Mouse (Mus musculus) CH12.LX (cell line): ENCODE results near the gene Ubxn7. TPM values are rescaled to one million over a fixed set of nuclear protein-coding genes. Genes with fewer than 3 reads are reported as not detected.
A peak's percentile ranks its signal among the peaks of the same experiment; 100 is the strongest.

Source experiments
- DNase-seq: peaks from one replicate; pipeline ENCODE4 v3.0.0-alpha.2; 2013; ENCODE audit errors: extremely low read depth
- H3K27ac ChIP-seq: 2 replicates; pipeline ENCODE4 v1.5.1; 2012; ENCODE audit warnings: low read depth, mild to moderate bottlenecking, control low read depth, moderate library complexity; ENCODE audit not compliant: insufficient read depth
- H3K27me3 ChIP-seq: replicated peaks from 2 replicates; pipeline ENCODE3; 2012; ENCODE audit warnings: inconsistent platforms
- H3K36me3 ChIP-seq, 2 experiments: replicated peaks in 1 of 2; 2 replicates each; pipeline versions ENCODE3 to v1.6.1; 2012; ENCODE audit warnings: inconsistent platforms in 1 of 2, low read length in 1 of 2, mild to moderate bottlenecking in 1 of 2, mixed read lengths in 1 of 2, moderate library complexity in 1 of 2; ENCODE audit not compliant: control insufficient read depth in 1 of 2, insufficient read depth in 1 of 2
- H3K4me1 ChIP-seq, 2 experiments: 2 replicates each; pipeline ENCODE4 v1.6.1; 2012; ENCODE audit warnings: inconsistent platforms in 1 of 2, moderate library complexity in 1 of 2; ENCODE audit not compliant: insufficient read depth in 2 of 2, control insufficient read depth in 1 of 2
- H3K4me2 ChIP-seq: 2 replicates; pipeline ENCODE4 v1.6.1; 2012; ENCODE audit warnings: low read depth, mild to moderate bottlenecking, control low read depth; ENCODE audit not compliant: poor library complexity, insufficient read depth, severe bottlenecking
- H3K4me3 ChIP-seq, 3 experiments: fragments of 150-350 bp in 1 of 3; sonication (generic) in 1 of 3; replicated peaks in 1 of 3; 2 replicates each; pipeline versions ENCODE3 to v1.5.1; 2011 to 2012; ENCODE audit warnings: low read depth in 2 of 3, low read length in 2 of 3, mild to moderate bottlenecking in 2 of 3, moderate library complexity in 2 of 3, control low read depth in 1 of 3, improper control_type of control experiment in 1 of 3, inconsistent platforms in 1 of 3, mixed read lengths in 1 of 3; ENCODE audit not compliant: poor library complexity in 1 of 3
- H3K79me2 ChIP-seq: replicated peaks from 2 replicates; pipeline ENCODE4 v1.6.1; 2012; ENCODE audit warnings: mild to moderate bottlenecking, moderate library complexity; ENCODE audit not compliant: control insufficient read depth, poor library complexity, insufficient read depth, severe bottlenecking; ENCODE audit errors: extremely low read depth
- H3K9ac ChIP-seq: 2 replicates; pipeline ENCODE4 v1.6.1; 2012; ENCODE audit warnings: low read depth, mild to moderate bottlenecking, control low read depth, moderate library complexity; ENCODE audit not compliant: insufficient read depth
- H3K9me3 ChIP-seq: replicated peaks from 2 replicates; pipeline ENCODE3; 2012; ENCODE audit warnings: low read length, inconsistent platforms, mixed read lengths
- CHD1 ChIP-seq: IDR thresholded peaks from 2 replicates; pipeline ENCODE4 v1.6.1; 2012; ENCODE audit warnings: low read depth, low read length, improper control_type of control experiment, inconsistent platforms
- CHD2 ChIP-seq: IDR thresholded peaks from 2 replicates; pipeline ENCODE4 v1.6.1; 2011; ENCODE audit warnings: low read length, improper control_type of control experiment
- CTCF ChIP-seq, 2 experiments: IDR thresholded peaks in 1 of 2; conservative IDR thresholded peaks in 1 of 2; 2 replicates each; pipeline ENCODE4 v1.5.1; 2011 to 2012; ENCODE audit warnings: low read depth in 2 of 2, low read length in 2 of 2, improper control_type of control experiment in 1 of 2, inconsistent platforms in 1 of 2, mild to moderate bottlenecking in 1 of 2, moderate library complexity in 1 of 2
- ETS1 ChIP-seq: conservative IDR thresholded peaks from 2 replicates; pipeline ENCODE4 v1.6.1; 2012; ENCODE audit warnings: low read depth, mild to moderate bottlenecking, inconsistent platforms, low read length, improper control_type of control experiment, moderate library complexity
- GABPA ChIP-seq: IDR thresholded peaks from 2 replicates; pipeline ENCODE4 v1.6.1; 2012; ENCODE audit warnings: low read depth, low read length, improper control_type of control experiment, inconsistent platforms; ENCODE audit not compliant: insufficient replicate concordance
- MAFK ChIP-seq: IDR thresholded peaks from 2 replicates; pipeline ENCODE4 v1.6.1; 2011; ENCODE audit warnings: low read length, improper control_type of control experiment; ENCODE audit not compliant: insufficient replicate concordance
- MEF2A ChIP-seq: IDR thresholded peaks from 2 replicates; pipeline ENCODE4 v1.6.1; 2014; ENCODE audit warnings: low read depth, mild to moderate bottlenecking, inconsistent platforms, low read length, improper control_type of control experiment, borderline replicate concordance
- MYC ChIP-seq: IDR thresholded peaks from 2 replicates; pipeline ENCODE4 v1.6.1; 2011; ENCODE audit warnings: low read depth, mild to moderate bottlenecking, improper control_type of control experiment, low read length
- NELFE ChIP-seq: IDR thresholded peaks from 2 replicates; pipeline ENCODE4 v1.6.1; 2011; ENCODE audit warnings: low read depth, low read length, improper control_type of control experiment
- POLR2A ChIP-seq: IDR thresholded peaks from 2 replicates; pipeline ENCODE4 v1.6.1; 2011; ENCODE audit warnings: low read depth, mild to moderate bottlenecking, improper control_type of control experiment, low read length
- POLR2AphosphoS2 ChIP-seq: IDR thresholded peaks from 2 replicates; pipeline ENCODE4 v1.6.1; 2011; ENCODE audit warnings: low read depth, low read length, improper control_type of control experiment
- RAD21 ChIP-seq: IDR thresholded peaks from 2 replicates; pipeline ENCODE4 v1.6.1; 2011; ENCODE audit warnings: low read depth, mild to moderate bottlenecking, low read length, improper control_type of control experiment, moderate library complexity
- RCOR1 ChIP-seq: conservative IDR thresholded peaks from 2 replicates; pipeline ENCODE4 v1.6.1; 2012; ENCODE audit warnings: low read depth, mild to moderate bottlenecking, inconsistent platforms, low read length, improper control_type of control experiment
- SIN3A ChIP-seq: IDR thresholded peaks from 2 replicates; pipeline ENCODE4 v1.6.1; 2012; ENCODE audit warnings: low read length, improper control_type of control experiment, inconsistent platforms
- SMC3 ChIP-seq: IDR thresholded peaks from 2 replicates; pipeline ENCODE4 v1.6.1; 2011; ENCODE audit warnings: low read depth, low read length, improper control_type of control experiment
- TBP ChIP-seq: conservative IDR thresholded peaks from 2 replicates; pipeline ENCODE4 v1.6.1; 2011; ENCODE audit warnings: low read depth, low read length, improper control_type of control experiment
- UBTF ChIP-seq: IDR thresholded peaks from 2 replicates; pipeline ENCODE4 v1.6.1; 2012; ENCODE audit warnings: low read depth, mild to moderate bottlenecking, inconsistent platforms, low read length, improper control_type of control experiment, moderate library complexity
- USF2 ChIP-seq: conservative IDR thresholded peaks from 2 replicates; pipeline ENCODE4 v1.6.1; 2011; ENCODE audit warnings: low read depth, low read length, improper control_type of control experiment
- ZC3H11A ChIP-seq: IDR thresholded peaks from 2 replicates; pipeline ENCODE4 v1.6.1; 2012; ENCODE audit warnings: low read depth, mild to moderate bottlenecking, inconsistent platforms, low read length, improper control_type of control experiment
- ZNF384 ChIP-seq: IDR thresholded peaks from 2 replicates; pipeline ENCODE4 v1.6.1; 2012; ENCODE audit warnings: low read depth, low read length, improper control_type of control experiment, inconsistent platforms
- dilution Hi-C: fragments of 300-500 bp; cut with MboI; formaldehyde crosslinking; loops from 2 replicates; pipeline ENCODE4 v1.14.3; 2020; ENCODE audit warnings: low sequenced_read_pairs; ENCODE audit not compliant: extremely low pct_unique_long_range_greater_than_20kb, extremely low pct_ligation_motif_present
- in situ Hi-C: fragments of 300-500 bp; cut with MboI; formaldehyde crosslinking; loops from 3 replicates; pipeline ENCODE4 v1.14.3; 2019; ENCODE audit warnings: low sequenced_read_pairs, low pct_ligation_motif_present, low pct_unique_long_range_greater_than_20kb, mixed read lengths
- polyA plus RNA-seq: library from polyadenylated mRNA; unstranded; fragments of >175 nt; gene quantifications from 2 replicates; pipeline ENCODE4 v1.2.1, GENCODE M21; 2012; ENCODE audit warnings: low read depth; ENCODE audit not compliant: insufficient read length
- total RNA-seq, 2 experiments: library from RNA; depleted of rRNA; stranded (reverse); fragments of 300-350 nt in 1 of 2; fragments of >200 nt in 1 of 2; gene quantifications; 2 replicates each; pipeline ENCODE4 v1.2.3; 2012 to 2014

The Ubxn7 gene
- total and polyA plus RNA-seq, 3 experiments: 25.7 to 32.8 (median 26.8) TPM

DNA sequence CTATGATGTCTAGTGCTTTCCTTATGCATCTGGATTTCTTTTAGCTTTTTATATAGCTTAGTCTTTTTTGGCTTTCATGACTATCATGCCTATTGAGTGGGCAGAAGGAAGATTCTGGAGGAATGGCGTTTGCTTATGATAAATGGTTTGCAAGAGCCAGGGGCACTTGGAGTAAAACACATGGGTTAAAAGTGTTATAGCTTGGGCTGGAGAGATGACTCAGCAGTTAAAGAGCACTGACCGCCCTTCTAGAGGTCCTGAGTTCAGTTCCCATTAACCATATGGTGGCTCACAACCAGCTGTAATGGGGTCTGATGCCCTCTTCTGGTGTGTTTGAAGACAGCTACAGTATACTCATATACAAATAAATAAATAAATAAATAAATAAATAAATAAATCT is 31.5 kb downstream of the Ubxn7 start:
- in situ Hi-C loops (no loop called here), dilution Hi-C loops (no loop called here)
- Histone ChIP-seq H3K9me3 (no peaks in the 10 kb centered on the region), H3K79me2 (no peaks in the 10 kb centered on the region; the same call in 1 of the 2 replicates), H3K4me2 (no peak overlapping the region), H3K9ac (no peak overlapping the region), H3K27me3 (no peaks in the 10 kb centered on the region), H3K4me3 (no peak overlapping the region), H3K4me1 (no peaks in the 10 kb centered on the region), H3K36me3 (peaks cover 28 to 71% of the 10 kb centered on the region in 2 experiments), H3K27ac (no peak overlapping the region)
- TF ChIP-seq ETS1 (no peak), MAFK (peak; percentile 59; the same call in 1 of the 2 replicates)
- no peak for DNase-seq

DNA sequence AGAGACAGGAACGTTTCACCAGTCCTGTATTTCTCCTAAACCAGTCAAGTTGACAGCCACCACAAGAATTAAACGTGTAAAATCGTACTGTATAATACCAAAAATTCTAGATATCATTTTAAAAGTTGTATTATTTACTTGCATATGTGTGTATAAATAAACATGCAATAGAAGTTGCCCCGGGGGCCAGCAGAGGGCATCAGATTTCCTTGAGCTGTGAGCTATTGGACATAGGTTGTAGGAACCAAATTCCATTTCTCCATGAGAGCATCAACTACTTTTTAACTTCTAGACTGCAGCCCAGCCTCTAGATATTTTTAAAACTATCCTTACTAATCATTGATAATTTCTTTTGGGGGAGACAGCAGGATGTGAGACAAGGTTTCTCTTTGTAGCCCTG is 39.3 kb downstream of the Ubxn7 start:
- no peak overlapping the region for H3K4me2 ChIP-seq
- in situ Hi-C loops (no loop called here), dilution Hi-C loops (no loop called here)
- no peak for DNase-seq
- no peaks in the 10 kb centered on the region for H3K27me3 ChIP-seq
- no peak overlapping the region for H3K9ac ChIP-seq
- no peak overlapping the region for H3K27ac ChIP-seq
- no peak for TF ChIP-seq ZC3H11A
- TF ChIP-seq RCOR1: no peak
- TF ChIP-seq USF2: no peak
- no peak for TF ChIP-seq SIN3A
- no peak for TF ChIP-seq MYC
- TF ChIP-seq ZNF384: no peak
- no peak for TF ChIP-seq MEF2A
- TF ChIP-seq POLR2A: no peak
- TF ChIP-seq MAFK: no peak
- peak; percentile 59 for TF ChIP-seq RAD21
- no peak for TF ChIP-seq GABPA
- peak; percentile 24 to 75; a peak in 3 of 4 replicates for TF ChIP-seq CTCF (conservative IDR thresholded peaks at IDR 0.05 in 1 of 2, IDR thresholded peaks at IDR 0.05 in 1 of 2; ENCODE audit: low read depth in 2 of 2, low read length in 2 of 2)
- peak; percentile 80 for TF ChIP-seq SMC3
- TF ChIP-seq NELFE: no peak
- no peak for TF ChIP-seq POLR2AphosphoS2
- TF ChIP-seq TBP: no peak
- no peak for TF ChIP-seq CHD2
- no peak for TF ChIP-seq UBTF
- TF ChIP-seq CHD1: no peak
- no peaks in the 10 kb centered on the region; the same call in 1 of the 2 replicates for H3K79me2 ChIP-seq
- no peaks in the 10 kb centered on the region for H3K4me1 ChIP-seq
- no peaks in the 10 kb centered on the region for H3K9me3 ChIP-seq
- H3K4me3 ChIP-seq: no peak overlapping the region
- peaks cover 37 to 81% of the 10 kb centered on the region in 2 experiments for H3K36me3 ChIP-seq
